Mouse (Mus musculus): ENCODE data around the gene Olfr169. TPM values are rescaled to one million over a fixed set of nuclear protein-coding genes. Genes with fewer than 3 reads are reported as not detected.
"Not testable (repeated sequence)": the region's sequence is repeated elsewhere in the genome, so short reads cannot be mapped to it uniquely, and the experiment has no call there.

Gene Olfr169
- polyA plus RNA-seq (2016; fragmentation: Nextera tagmentation; extraction: Ambion mirVana): not detected in 2 replicates

DNA sequence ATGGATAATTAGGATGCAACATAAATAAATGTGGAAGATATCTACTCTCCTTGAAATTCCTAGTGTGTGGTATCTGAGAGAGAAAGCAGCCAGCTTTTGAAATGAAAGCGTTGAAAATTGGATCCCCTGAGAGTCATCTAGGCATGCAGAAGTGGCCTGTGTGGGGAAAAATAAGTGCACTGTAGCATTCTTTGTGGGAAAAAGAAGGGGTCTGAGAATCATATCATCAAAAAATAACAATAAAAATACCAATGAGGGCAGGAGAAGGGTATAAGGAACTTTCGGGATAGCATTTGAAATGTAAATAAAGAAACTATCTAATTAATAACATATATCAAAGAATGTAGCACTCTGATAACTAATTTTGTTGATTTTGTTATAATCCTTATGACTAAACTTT lies at the start of gene Olfr169:
Olfr169 (minus strand) TSS at position 101 of the 400 bp plus-strand sequence.
- not testable (repeated sequence) for H3K36me3 ChIP-seq (replicated peaks); H3K4me1 ChIP-seq; H3K27ac ChIP-seq; H3K27me3 ChIP-seq (ENCODE audit: poor library complexity, severe bottlenecking); H3K4me3 ChIP-seq; DNase-seq (ENCODE audit: extremely low spot score, low spot score); H3K9me3 ChIP-seq
- WGBS: 98% methylated on average over 2 of the region's 2 CpGs

GRCm38 (mm10) chr16:19611782-19612181 lies 40.2 kb upstream of the Olfr169 start, which contains the start of gene Olfr170:
Gene Olfr170 (minus strand): TSS chr16:19611882.
- H3K27me3 ChIP-seq (ENCODE audit: poor library complexity, severe bottlenecking); H3K36me3 ChIP-seq (replicated peaks); H3K4me1 ChIP-seq; H3K27ac ChIP-seq; DNase-seq (ENCODE audit: extremely low spot score, low spot score); H3K4me3 ChIP-seq; H3K9me3 ChIP-seq: not testable (repeated sequence)
- WGBS: 94% methylated on average over 2 of the region's 2 CpGs

DNA sequence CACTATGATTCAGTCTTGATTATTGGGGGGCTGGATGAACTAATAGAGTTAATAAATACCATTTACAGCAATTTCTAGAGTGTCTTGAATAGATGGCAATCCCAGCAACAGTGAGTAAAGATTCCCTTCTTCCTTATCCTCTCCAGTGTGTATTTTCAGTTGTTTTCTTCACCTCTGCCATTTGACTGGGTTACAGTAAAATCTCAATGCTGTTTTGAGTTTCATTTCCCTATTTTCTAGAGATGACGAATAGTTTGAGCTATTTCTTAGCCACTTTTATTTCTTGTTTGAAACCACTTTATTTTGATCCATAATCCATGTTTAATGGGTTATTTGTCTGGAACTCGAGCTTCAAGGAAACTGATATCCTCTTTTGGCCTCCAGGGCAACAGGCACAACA lies 31.6 kb upstream of the Olfr169 start:
- no peaks in the 10 kb centered on the region for H3K27me3 ChIP-seq (ENCODE audit: poor library complexity, severe bottlenecking)
- WGBS: 63% methylated on average over 2 of the region's 2 CpGs
- no peaks in the 10 kb centered on the region for H3K36me3 ChIP-seq (replicated peaks)
- DNase-seq (ENCODE audit: extremely low spot score, low spot score): no peak
- no peaks in the 10 kb centered on the region for H3K4me1 ChIP-seq
- H3K27ac ChIP-seq: no peak overlapping the region
- no peak overlapping the region for H3K4me3 ChIP-seq
- H3K9me3 ChIP-seq: peaks cover 15% of the 10 kb centered on the region; the same call in 1 of the 2 replicates

DNA sequence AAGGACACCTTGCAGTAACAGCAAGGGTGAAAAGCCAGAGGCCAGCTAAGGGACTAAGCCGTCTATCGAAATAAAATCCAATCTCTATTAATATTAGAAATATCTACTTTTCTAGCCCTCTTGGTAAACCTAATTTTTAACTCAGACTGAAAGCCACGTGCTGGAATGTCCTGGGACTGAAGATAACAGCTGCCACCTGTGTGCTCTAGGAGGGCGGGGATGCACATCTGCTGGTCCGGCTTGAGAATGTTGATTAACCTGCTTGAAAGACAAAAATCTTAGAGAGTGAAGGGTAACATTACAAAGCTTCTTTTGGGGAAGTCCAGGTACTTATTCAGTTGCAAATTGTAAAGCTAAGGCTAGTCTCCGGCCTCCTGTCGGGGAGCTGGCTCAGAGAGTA lies 18.2 kb downstream of the Olfr169 start:
- H3K4me1 ChIP-seq; H3K27ac ChIP-seq; H3K36me3 ChIP-seq (replicated peaks); H3K27me3 ChIP-seq (ENCODE audit: poor library complexity, severe bottlenecking); H3K4me3 ChIP-seq; DNase-seq (ENCODE audit: extremely low spot score, low spot score): not testable (repeated sequence)
- peaks cover 23% of the 10 kb centered on the region for H3K9me3 ChIP-seq
- 91% methylated on average over 7 of the region's 7 CpGs for WGBS

DNA sequence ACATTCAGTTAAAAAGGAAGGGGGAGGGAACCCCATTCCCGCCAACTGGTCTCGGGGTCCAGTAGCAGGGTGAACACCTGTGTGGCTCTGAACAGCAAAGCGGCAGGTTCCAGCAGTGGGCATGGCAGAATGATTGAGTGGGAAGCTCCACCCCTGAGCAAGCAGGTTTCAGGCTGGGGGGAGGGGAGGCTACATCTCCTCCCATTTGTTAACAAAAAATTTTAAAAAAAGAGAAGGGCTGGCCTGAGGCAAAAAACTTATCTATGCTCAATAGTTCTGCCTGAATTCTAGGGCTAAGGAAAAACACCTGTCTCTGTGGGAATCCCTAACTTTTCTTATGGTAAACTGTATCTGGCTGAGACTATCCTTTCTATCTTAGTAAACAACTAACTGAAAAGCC lies 19.4 kb downstream of the Olfr169 start:
- H3K4me1 ChIP-seq; DNase-seq (ENCODE audit: extremely low spot score, low spot score); H3K4me3 ChIP-seq; H3K27ac ChIP-seq; H3K27me3 ChIP-seq (ENCODE audit: poor library complexity, severe bottlenecking); H3K36me3 ChIP-seq (replicated peaks): not testable (repeated sequence)
- H3K9me3 ChIP-seq: peaks cover 23% of the 10 kb centered on the region
- WGBS: 95% methylated on average over 3 of the region's 3 CpGs

DNA sequence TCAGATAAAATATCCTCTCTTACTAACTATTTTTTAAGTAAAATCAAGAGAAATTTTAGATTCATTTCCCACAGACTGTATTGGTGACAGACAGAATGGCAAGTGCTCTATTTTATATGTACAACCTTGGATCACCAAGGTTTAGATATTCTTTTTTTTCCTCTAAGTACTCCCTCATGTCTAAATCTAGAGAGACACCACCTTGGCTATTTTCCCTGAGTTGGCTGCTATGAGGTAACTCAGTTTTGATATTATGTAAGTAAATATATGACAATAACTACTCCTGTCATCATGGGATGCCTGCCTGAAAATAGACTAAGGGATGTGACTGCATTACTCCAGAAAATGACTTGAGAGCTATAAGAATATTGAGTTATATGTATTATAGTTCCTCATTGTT lies 36.2 kb downstream of the Olfr169 start, which contains the start of gene Olfr168:
Olfr168 (minus strand) TSS at position 101 of the 400 bp plus-strand sequence.
- Histone ChIP-seq H3K4me1 (no peaks in the 10 kb centered on the region), H3K9me3 (0 out of 2 replicates have a peak, but pooled peaks cover 16% of the 10 kb centered on the region), H3K36me3 (replicated peaks) (no peaks in the 10 kb centered on the region), H3K27ac (no peak within 1 kb of the TSS), H3K4me3 (no peak within 1 kb of the TSS), H3K27me3 (ENCODE audit: poor library complexity, severe bottlenecking) (no peaks in the 10 kb centered on the region)
- DNase-seq (ENCODE audit: extremely low spot score, low spot score): no peak

- DNase-seq (ENCODE audit: extremely low spot score, low spot score): no peak
- Histone ChIP-seq H3K4me1 (no peaks in the 10 kb centered on the region), H3K9me3 (no peaks in the 10 kb centered on the region), H3K27ac (no peak within 1 kb of the TSS), H3K27me3 (ENCODE audit: poor library complexity, severe bottlenecking) (no peaks in the 10 kb centered on the region), H3K4me3 (no peak within 1 kb of the TSS), H3K36me3 (replicated peaks) (no peaks in the 10 kb centered on the region)
- WGBS: 93% methylated on average over 2 of the region's 2 CpGs
These were observed 49.4 kb downstream of the Olfr169 start, which contains the start of gene Olfr167 for GRCm38 (mm10) chr16:19522166-19522565. Gene Olfr167 (minus strand): TSS chr16:19522266.

Other genes starting within 250 kb of the Olfr169 start
- gene Olfr165, start 148.7 kb downstream of the Olfr169 start, polyA plus RNA-seq (2016; fragmentation: Nextera tagmentation; extraction: Ambion mirVana): not detected in 2 replicates
- not detected in 2 replicates for gene Olfr166, start 88.1 kb downstream of the Olfr169 start, polyA plus RNA-seq (2016; fragmentation: Nextera tagmentation; extraction: Ambion mirVana)
- gene Olfr167, start 49.5 kb downstream of the Olfr169 start, polyA plus RNA-seq (2016; fragmentation: Nextera tagmentation; extraction: Ambion mirVana): not detected in 2 replicates
- gene Olfr168, start 36.3 kb downstream of the Olfr169 start, polyA plus RNA-seq (2016; fragmentation: Nextera tagmentation; extraction: Ambion mirVana): not detected in 2 replicates
- gene Olfr170, start 40.1 kb upstream of the Olfr169 start, polyA plus RNA-seq (2016; fragmentation: Nextera tagmentation; extraction: Ambion mirVana): not detected in 2 replicates
- gene Olfr171, start 58.1 kb upstream of the Olfr169 start, polyA plus RNA-seq (2016; fragmentation: Nextera tagmentation; extraction: Ambion mirVana): not detected in 2 replicates
- not detected in 2 replicates for gene Lamp3, start 134.6 kb upstream of the Olfr169 start, polyA plus RNA-seq (2016; fragmentation: Nextera tagmentation; extraction: Ambion mirVana)
- gene B3gnt5, start 188.4 kb upstream of the Olfr169 start, polyA plus RNA-seq (2016; fragmentation: Nextera tagmentation; extraction: Ambion mirVana): 43.1 and 43.9 TPM in 2 replicates